Mouse (Mus musculus) liver, embryonic 15.5 days (tissue): ENCODE results near the gene Olfr794. TPM values are rescaled to one million over a fixed set of nuclear protein-coding genes. Genes with fewer than 3 reads are reported as not detected.

Source experiments
- ATAC-seq: fragments of 200-750 bp; cut with Nextera tagmentation; 2 replicates; pipeline ENCODE4 v1.8.0; 2017; ENCODE audit warnings: moderate number of reproducible peaks, mild to moderate bottlenecking, moderate library complexity; ENCODE audit not compliant: insufficient read depth
- H3K27ac ChIP-seq: fragments of 300-500 bp; sonication (generic); replicated peaks from 2 replicates; pipeline ENCODE4 v1.5.1; 2015; ENCODE audit warnings: mild to moderate bottlenecking, inconsistent platforms
- H3K27me3 ChIP-seq: fragments of 300-500 bp; sonication (generic); 2 replicates; pipeline ENCODE4 v1.6.1; 2015; ENCODE audit warnings: mild to moderate bottlenecking, inconsistent platforms
- H3K36me3 ChIP-seq: fragments of 300-500 bp; sonication (generic); replicated peaks from 2 replicates; pipeline ENCODE4 v1.6.1; 2015; ENCODE audit warnings: moderate library complexity, mild to moderate bottlenecking, inconsistent platforms
- H3K4me1 ChIP-seq: fragments of 300-500 bp; sonication (generic); replicated peaks from 2 replicates; pipeline ENCODE4 v1.6.1; 2015; ENCODE audit warnings: inconsistent platforms
- H3K4me2 ChIP-seq: fragments of 300-500 bp; sonication (generic); 2 replicates; pipeline ENCODE4 v1.6.1; 2015; ENCODE audit warnings: moderate library complexity, mild to moderate bottlenecking, inconsistent platforms
- H3K4me3 ChIP-seq: fragments of 300-500 bp; sonication (generic); replicated peaks from 2 replicates; pipeline ENCODE4 v1.5.1; 2015; ENCODE audit warnings: mild to moderate bottlenecking, inconsistent platforms
- H3K9ac ChIP-seq: fragments of 300-500 bp; sonication (generic); 2 replicates; pipeline ENCODE4 v1.6.1; 2015; ENCODE audit warnings: moderate library complexity, mild to moderate bottlenecking, inconsistent platforms
- H3K9me3 ChIP-seq: fragments of 300-500 bp; sonication (generic); replicated peaks from 2 replicates; pipeline ENCODE4 v1.6.1; 2016; ENCODE audit warnings: inconsistent platforms
- WGBS: fragments of 180-500 bp; shearing (Covaris S2); methylation state at CpG from one replicate; pipeline ENCODE4 v1.1.7; 2015; ENCODE audit warnings: mixed read lengths; ENCODE audit not compliant: insufficient replicate concordance; 5-methylcytosine and 5-hydroxymethylcytosine counted together
- microRNA-seq: library from miRNA; unstranded; fragments of <30 nt; microRNA quantifications from one replicate; pipeline ENCODE4, GENCODE M21; 2016
- polyA plus RNA-seq: library from polyadenylated mRNA; unstranded; fragments of >200 nt; fragmentation: Nextera tagmentation; extraction: Ambion mirVana; gene quantifications from 2 replicates; pipeline ENCODE4 v1.2.1, GENCODE M21; 2015

The Olfr794 gene
- polyA plus RNA-seq = not detected in 2 replicates

GRCm38 (mm10) chr10:129567355-129567754 lies at the start of gene Olfr794:
Gene Olfr794, plus strand, starts transcription at chr10:129567655.
- 46% methylated on average over 2 of the region's 2 CpGs for WGBS
- H3K4me1 ChIP-seq = no peaks in the 10 kb centered on the region
- H3K27me3 ChIP-seq = no peaks in the 10 kb centered on the region
- no peak within 1 kb of the TSS for H3K4me2 ChIP-seq
- no peaks in the 10 kb centered on the region for H3K36me3 ChIP-seq
- H3K9me3 ChIP-seq = no peaks in the 10 kb centered on the region
- no peak within 1 kb of the TSS for H3K4me3 ChIP-seq
- no peak for ATAC-seq
- no peak within 1 kb of the TSS for H3K9ac ChIP-seq
- no peak within 1 kb of the TSS for H3K27ac ChIP-seq

GRCm38 (mm10) chr10:129521492-129521891 lies 46.0 kb upstream of the Olfr794 start, which contains the start of gene Olfr791:
Gene Olfr791, plus strand, starts transcription at chr10:129521792.
- Histone ChIP-seq H3K36me3 (no peaks in the 10 kb centered on the region), H3K27ac (no peak within 1 kb of the TSS), H3K4me2 (no peak within 1 kb of the TSS), H3K9me3 (no peaks in the 10 kb centered on the region), H3K4me3 (no peak within 1 kb of the TSS), H3K9ac (no peak within 1 kb of the TSS), H3K4me1 (no peaks in the 10 kb centered on the region), H3K27me3 (no peaks in the 10 kb centered on the region)
- 35% methylated on average over 3 of the region's 3 CpGs for WGBS
- no peak for ATAC-seq

- H3K9ac ChIP-seq = no peak within 1 kb of the TSS
- no peaks in the 10 kb centered on the region for H3K4me1 ChIP-seq
- H3K9me3 ChIP-seq = no peaks in the 10 kb centered on the region
- no peaks in the 10 kb centered on the region for H3K36me3 ChIP-seq
- H3K27me3 ChIP-seq = no peaks in the 10 kb centered on the region
- no peak for ATAC-seq
- WGBS = 33% methylated on average over 1 of the region's 1 CpGs
- H3K4me3 ChIP-seq = no peak within 1 kb of the TSS
- no peak within 1 kb of the TSS for H3K27ac ChIP-seq
- no peak within 1 kb of the TSS for H3K4me2 ChIP-seq
These were observed 28.6 kb upstream of the Olfr794 start, which contains the start of gene Olfr792 for GRCm38 (mm10) chr10:129538862-129539261. Gene Olfr792, plus strand, starts transcription at chr10:129539162.

GRCm38 (mm10) chr10:129549354-129549753 lies 18.1 kb upstream of the Olfr794 start:
- Histone ChIP-seq H3K9me3 (no peaks in the 10 kb centered on the region), H3K27me3 (no peaks in the 10 kb centered on the region), H3K4me3 (no peak overlapping the region), H3K4me2 (no peak overlapping the region), H3K4me1 (no peaks in the 10 kb centered on the region), H3K27ac (no peak overlapping the region), H3K36me3 (no peaks in the 10 kb centered on the region), H3K9ac (no peak overlapping the region)
- WGBS = 36% methylated on average over 1 of the region's 1 CpGs
- ATAC-seq = no peak

- Histone ChIP-seq H3K27ac (no peak overlapping the region), H3K9me3 (no peaks in the 10 kb centered on the region), H3K27me3 (no peaks in the 10 kb centered on the region), H3K4me1 (no peaks in the 10 kb centered on the region), H3K4me3 (no peak overlapping the region), H3K36me3 (no peaks in the 10 kb centered on the region), H3K4me2 (no peak overlapping the region), H3K9ac (no peak overlapping the region)
- ATAC-seq = no peak
- 43% methylated on average over 1 of the region's 1 CpGs for WGBS
These were observed 9.6 kb downstream of the Olfr794 start for GRCm38 (mm10) chr10:129577066-129577465.

- H3K27me3 ChIP-seq = no peaks in the 10 kb centered on the region
- H3K27ac ChIP-seq = no peak within 1 kb of the TSS
- H3K4me1 ChIP-seq = no peaks in the 10 kb centered on the region
- no peaks in the 10 kb centered on the region for H3K36me3 ChIP-seq
- WGBS = 81% methylated on average over 1 of the region's 1 CpGs
- no peak within 1 kb of the TSS for H3K4me2 ChIP-seq
- no peak within 1 kb of the TSS for H3K4me3 ChIP-seq
- no peak within 1 kb of the TSS for H3K9ac ChIP-seq
- H3K9me3 ChIP-seq = no peaks in the 10 kb centered on the region
- no peak for ATAC-seq
These were observed 45.0 kb downstream of the Olfr794 start, which contains the start of gene Olfr796 for GRCm38 (mm10) chr10:129612470-129612869. Gene Olfr796, minus strand, starts transcription at chr10:129612570.

GRCm38 (mm10) chr10:129621724-129622123 lies 54.3 kb downstream of the Olfr794 start:
- ATAC-seq = no peak
- H3K9ac ChIP-seq = no peak overlapping the region
- no peaks in the 10 kb centered on the region for H3K27me3 ChIP-seq
- H3K9me3 ChIP-seq = no peaks in the 10 kb centered on the region
- no peaks in the 10 kb centered on the region for H3K4me1 ChIP-seq
- H3K4me3 ChIP-seq = no peak overlapping the region
- H3K4me2 ChIP-seq = no peak overlapping the region
- no peak overlapping the region for H3K27ac ChIP-seq
- 8% methylated on average over 1 of the region's 1 CpGs for WGBS
- H3K36me3 ChIP-seq = no peaks in the 10 kb centered on the region

Small RNA genes within 50 kb of the gene (microRNA-seq; reads per million reads assigned to microRNA genes)
- not detected for gene Gm23252

Other genes with a start within 250 kb of the Olfr794 start
- not detected in 2 replicates for gene Olfr780, start 249.5 kb upstream of the Olfr794 start, polyA plus RNA-seq
- not detected in 2 replicates for gene Olfr781, start 238.8 kb upstream of the Olfr794 start, polyA plus RNA-seq
- gene Olfr782, start 218.8 kb upstream of the Olfr794 start, polyA plus RNA-seq = not detected in 2 replicates
- not detected in 2 replicates for gene Olfr784, start 183.6 kb upstream of the Olfr794 start, polyA plus RNA-seq
- not detected in 2 replicates for gene Olfr785, start 162.2 kb upstream of the Olfr794 start, polyA plus RNA-seq
- not detected in 2 replicates for gene Olfr786, start 140.3 kb upstream of the Olfr794 start, polyA plus RNA-seq
- not detected in 2 replicates for gene Olfr787, start 105.8 kb upstream of the Olfr794 start, polyA plus RNA-seq
- gene Olfr788, start 96.7 kb upstream of the Olfr794 start, polyA plus RNA-seq = not detected in 2 replicates
- not detected in 2 replicates for gene Olfr789, start 82.9 kb upstream of the Olfr794 start, polyA plus RNA-seq
- gene Olfr790, start 69.2 kb upstream of the Olfr794 start, polyA plus RNA-seq = not detected in 2 replicates
- not detected in 2 replicates for gene Olfr791, start 45.9 kb upstream of the Olfr794 start, polyA plus RNA-seq
- gene Olfr792, start 28.5 kb upstream of the Olfr794 start, polyA plus RNA-seq = not detected in 2 replicates
- gene Olfr796, start 44.9 kb downstream of the Olfr794 start, polyA plus RNA-seq = not detected in 2 replicates
- not detected in 2 replicates for gene Olfr798, start 60.3 kb downstream of the Olfr794 start, polyA plus RNA-seq
- gene Olfr799, start 69.8 kb downstream of the Olfr794 start, polyA plus RNA-seq = not detected in 2 replicates
- not detected in 2 replicates for gene Olfr800, start 90.0 kb downstream of the Olfr794 start, polyA plus RNA-seq
- not detected in 2 replicates for gene Olfr801, start 106.2 kb downstream of the Olfr794 start, polyA plus RNA-seq
- gene Olfr802, start 120.5 kb downstream of the Olfr794 start, polyA plus RNA-seq = not detected in 2 replicates
- gene Olfr803, start 126.6 kb downstream of the Olfr794 start, polyA plus RNA-seq = not detected in 2 replicates
- not detected in 2 replicates for gene Olfr804, start 135.6 kb downstream of the Olfr794 start, polyA plus RNA-seq
- gene Olfr805, start 161.7 kb downstream of the Olfr794 start, polyA plus RNA-seq = not detected in 2 replicates
- gene Olfr806, start 174.3 kb downstream of the Olfr794 start, polyA plus RNA-seq = not detected in 2 replicates
- gene Olfr807, start 190.1 kb downstream of the Olfr794 start, polyA plus RNA-seq = not detected in 2 replicates
- not detected in 2 replicates for gene Olfr808, start 197.8 kb downstream of the Olfr794 start, polyA plus RNA-seq
- gene Olfr809, start 207.0 kb downstream of the Olfr794 start, polyA plus RNA-seq = not detected in 2 replicates
- gene Olfr810, start 227.3 kb downstream of the Olfr794 start, polyA plus RNA-seq = not detected in 2 replicates
- gene Olfr811, start 236.7 kb downstream of the Olfr794 start, polyA plus RNA-seq = not detected in 2 replicates